Mouse (Mus musculus) heart, embryonic 11.5 days (tissue): Measurements from ENCODE around the gene Sem1. TPM values are rescaled to one million over a fixed set of nuclear protein-coding genes. Genes with fewer than 3 reads are reported as not detected.

Experiments
- ATAC-seq: fragments of 200-750 bp; cut with Nextera tagmentation; replicated peaks from 2 replicates; pipeline ENCODE4 v1.8.0; 2017; ENCODE audit warnings: moderate library complexity; ENCODE audit not compliant: insufficient number of reproducible peaks, low FRiP score, low TSS enrichment
- H3K27ac ChIP-seq: fragments of 300-500 bp; sonication (generic); 2 replicates; pipeline ENCODE4 v1.5.1; 2014; ENCODE audit warnings: mild to moderate bottlenecking, low read depth, low read length
- H3K27me3 ChIP-seq: fragments of 300-500 bp; sonication (generic); 2 replicates; pipeline ENCODE4 v1.6.1; 2014; ENCODE audit warnings: mild to moderate bottlenecking, low read length, mixed read lengths; ENCODE audit not compliant: control insufficient read depth, insufficient read depth
- H3K36me3 ChIP-seq: fragments of 300-500 bp; sonication (generic); 2 replicates; pipeline ENCODE4 v1.6.1; 2014; ENCODE audit warnings: mild to moderate bottlenecking, low read length, moderate library complexity, mixed read lengths; ENCODE audit not compliant: control insufficient read depth, insufficient read depth
- H3K4me1 ChIP-seq: fragments of 300-500 bp; sonication (generic); 2 replicates; pipeline ENCODE4 v1.6.1; 2014; ENCODE audit warnings: low read length; ENCODE audit not compliant: control insufficient read depth, insufficient read depth
- H3K4me2 ChIP-seq: fragments of 300-500 bp; sonication (generic); 2 replicates; pipeline ENCODE4 v1.6.1; 2014; ENCODE audit warnings: mild to moderate bottlenecking, moderate library complexity
- H3K4me3 ChIP-seq: fragments of 300-500 bp; sonication (generic); 2 replicates; pipeline ENCODE4 v1.5.1; 2014; ENCODE audit warnings: low read depth, low read length
- H3K9ac ChIP-seq: fragments of 300-500 bp; sonication (generic); 2 replicates; pipeline ENCODE4 v1.6.1; 2014; ENCODE audit warnings: mild to moderate bottlenecking, low read depth, low read length, moderate library complexity
- H3K9me3 ChIP-seq: fragments of 300-500 bp; sonication (generic); replicated peaks from 2 replicates; pipeline ENCODE4 v1.6.1; 2016; ENCODE audit warnings: low read length; ENCODE audit not compliant: control insufficient read depth
- WGBS: fragments of 180-500 bp; shearing (Covaris S2); extraction: QIAGEN DNeasy Blood & Tissue Kit; methylation state at CpG from one replicate; pipeline ENCODE4 v1.1.7; 2014; ENCODE audit not compliant: insufficient replicate concordance; 5-methylcytosine and 5-hydroxymethylcytosine counted together
- polyA plus RNA-seq: library from polyadenylated mRNA; unstranded; fragments of >200 nt; fragmentation: Nextera tagmentation; extraction: Ambion mirVana; gene quantifications from 2 replicates; pipeline ENCODE4 v1.2.1, GENCODE M21; 2014

The Sem1 gene
- polyA plus RNA-seq, 1 experiment from 2014 or later = 221 TPM

DNA sequence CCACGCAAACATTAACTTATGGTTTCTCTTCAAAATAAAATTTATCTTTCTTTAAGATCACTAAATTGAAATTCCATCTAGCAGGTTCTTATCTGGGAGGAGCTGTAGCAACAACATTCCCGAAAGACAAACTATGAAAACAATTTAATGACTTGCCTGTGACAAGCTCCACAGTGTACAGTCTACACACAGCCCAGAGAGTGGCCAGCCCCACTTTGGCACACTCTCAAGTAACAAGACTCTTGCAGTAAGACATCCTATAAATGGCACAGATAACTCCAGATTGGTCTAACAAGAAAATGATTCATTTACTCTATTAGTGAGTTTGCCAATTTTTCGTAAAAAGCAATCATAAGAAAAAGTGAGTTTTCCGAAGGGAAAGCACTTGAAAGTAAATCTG lies 2.7 kb downstream of the Sem1 start:
- Histone ChIP-seq H3K27me3 (no peaks in the 10 kb centered on the region), H3K27ac (no peak overlapping the region), H3K4me3 (no peak overlapping the region), H3K9ac (no peak overlapping the region), H3K9me3 (no peaks in the 10 kb centered on the region), H3K4me2 (no peak overlapping the region), H3K36me3 (peaks cover 3% of the 10 kb centered on the region; the same call in 1 of the 2 replicates), H3K4me1 (peaks cover 4% of the 10 kb centered on the region)
- no peak for ATAC-seq
- 74% methylated on average over 4 of the region's 4 CpGs for WGBS

DNA sequence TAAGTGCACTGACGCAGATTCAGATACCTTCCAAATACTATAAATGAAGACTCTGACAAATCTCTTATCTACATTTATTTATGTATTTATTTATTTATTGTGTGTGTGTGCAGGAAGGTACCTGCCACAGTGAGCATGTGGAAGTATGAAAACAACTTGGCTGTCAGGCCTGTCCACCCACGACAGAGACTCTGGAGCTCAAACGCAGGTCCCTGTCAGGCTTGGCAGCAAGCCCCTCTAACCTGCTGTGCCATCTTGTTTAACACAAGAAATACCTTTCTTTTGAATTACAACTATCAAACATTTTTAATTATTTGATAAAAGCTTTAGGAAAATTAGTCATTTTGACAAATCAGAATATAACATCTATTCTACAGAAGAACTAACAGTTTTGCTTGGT lies 10.0 kb downstream of the Sem1 start:
- no peak overlapping the region for H3K4me2 ChIP-seq
- 83% methylated on average over 3 of the region's 3 CpGs for WGBS
- peaks cover 5% of the 10 kb centered on the region for H3K4me1 ChIP-seq
- H3K9me3 ChIP-seq = no peaks in the 10 kb centered on the region
- no peaks in the 10 kb centered on the region for H3K27me3 ChIP-seq
- no peak overlapping the region for H3K4me3 ChIP-seq
- no peak for ATAC-seq
- no peak overlapping the region for H3K27ac ChIP-seq
- no peaks in the 10 kb centered on the region for H3K36me3 ChIP-seq
- no peak overlapping the region for H3K9ac ChIP-seq

DNA sequence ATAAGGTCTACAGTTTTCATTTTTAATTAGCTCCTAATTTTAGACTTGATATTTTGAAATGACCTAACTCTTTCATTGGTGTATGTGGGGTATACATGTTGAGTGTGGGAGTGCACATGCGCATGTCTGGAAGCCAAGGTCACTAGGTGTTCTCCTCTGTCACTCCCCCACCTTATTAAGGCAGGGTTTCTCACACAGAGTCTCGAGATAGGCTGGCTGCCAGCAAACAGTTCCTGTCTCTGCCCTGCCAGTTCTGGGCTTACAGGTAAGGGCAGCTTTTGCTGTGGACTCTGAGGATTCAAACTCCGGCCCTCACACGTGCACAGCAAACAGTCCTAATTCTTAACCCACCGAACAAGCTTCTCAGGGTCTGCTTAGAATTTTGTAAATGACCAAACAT lies 14.8 kb downstream of the Sem1 start:
- Histone ChIP-seq H3K9me3 (no peaks in the 10 kb centered on the region), H3K27ac (no peak overlapping the region), H3K4me1 (peaks cover 23% of the 10 kb centered on the region), H3K36me3 (no peaks in the 10 kb centered on the region), H3K4me3 (no peak overlapping the region), H3K9ac (no peak overlapping the region), H3K4me2 (no peak overlapping the region), H3K27me3 (no peaks in the 10 kb centered on the region)
- WGBS = 73% methylated on average over 5 of the region's 5 CpGs
- ATAC-seq = no peak

DNA sequence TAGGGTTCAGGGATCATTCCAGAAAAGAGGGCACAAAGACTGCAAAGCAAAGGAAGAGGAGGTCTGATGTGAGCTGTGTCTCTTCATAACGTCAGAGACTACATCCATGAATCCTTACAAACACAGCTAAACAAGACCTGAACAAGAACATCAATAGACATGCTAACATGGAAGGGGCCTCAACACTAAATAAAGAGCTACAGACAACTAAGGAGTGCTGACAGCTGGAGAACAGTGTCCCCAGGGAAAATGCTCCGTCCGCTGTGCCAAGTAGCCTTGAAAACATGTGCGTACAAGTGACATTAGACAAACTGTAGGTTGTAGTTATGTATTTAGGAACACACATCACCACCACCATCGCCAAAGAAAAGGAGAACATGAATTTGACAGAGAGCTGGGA lies 15.7 kb downstream of the Sem1 start:
- H3K4me1 ChIP-seq = peaks cover 23% of the 10 kb centered on the region
- H3K27ac ChIP-seq = no peak overlapping the region
- no peak for ATAC-seq
- 62% methylated on average over 5 of the region's 5 CpGs for WGBS
- H3K36me3 ChIP-seq = no peaks in the 10 kb centered on the region
- no peak overlapping the region for H3K4me3 ChIP-seq
- no peaks in the 10 kb centered on the region for H3K27me3 ChIP-seq
- H3K4me2 ChIP-seq = no peak overlapping the region
- H3K9me3 ChIP-seq = no peaks in the 10 kb centered on the region
- H3K9ac ChIP-seq = no peak overlapping the region

DNA sequence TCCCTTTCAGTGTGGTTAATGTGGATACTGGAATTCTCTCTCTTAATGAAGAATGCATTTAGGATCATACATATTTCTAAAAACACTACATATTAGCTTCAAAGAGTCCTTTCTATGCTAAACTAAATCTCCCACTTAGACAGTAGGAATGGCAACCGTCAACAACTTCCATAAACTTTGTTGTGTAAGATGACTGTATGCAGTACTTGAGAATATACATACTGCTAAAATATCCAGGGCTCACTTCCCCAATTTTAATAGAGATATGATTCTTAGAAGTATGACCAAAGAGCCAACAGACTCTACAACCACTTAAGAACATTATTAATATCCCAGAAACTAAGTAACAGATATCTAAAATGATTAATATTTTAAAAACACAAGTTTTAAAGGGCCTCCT lies 20.8 kb downstream of the Sem1 start:
- Histone ChIP-seq H3K9ac (no peak overlapping the region), H3K4me2 (no peak overlapping the region), H3K36me3 (peaks cover 4% of the 10 kb centered on the region; the same call in 1 of the 2 replicates), H3K9me3 (no peaks in the 10 kb centered on the region), H3K4me1 (peaks cover 13% of the 10 kb centered on the region), H3K27me3 (no peaks in the 10 kb centered on the region), H3K27ac (no peak overlapping the region), H3K4me3 (no peak overlapping the region)
- 98% methylated on average over 1 of the region's 1 CpGs for WGBS
- ATAC-seq = no peak

DNA sequence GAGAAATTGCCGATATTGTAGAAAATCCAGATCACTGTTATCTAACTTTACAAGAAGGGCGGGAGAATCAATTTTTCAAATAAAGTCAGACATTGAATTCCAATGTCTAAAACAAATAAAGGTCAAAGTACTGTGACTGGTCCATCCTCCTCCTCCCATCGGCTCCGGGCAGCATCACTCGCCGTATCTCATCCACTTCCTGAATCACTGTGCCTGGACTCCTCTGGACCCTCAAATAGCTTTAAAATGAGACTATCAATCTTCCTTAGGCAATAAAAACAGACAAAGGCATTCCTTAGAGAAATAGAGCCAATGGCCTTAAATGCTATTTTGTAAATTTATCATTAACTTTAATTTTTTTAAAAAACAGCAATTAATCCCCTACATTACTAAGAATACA lies 26.5 kb downstream of the Sem1 start:
- Histone ChIP-seq H3K27me3 (no peaks in the 10 kb centered on the region), H3K9ac (no peak overlapping the region), H3K36me3 (peaks cover 4% of the 10 kb centered on the region; the same call in 1 of the 2 replicates), H3K9me3 (no peaks in the 10 kb centered on the region), H3K4me3 (no peak overlapping the region), H3K4me2 (no peak overlapping the region), H3K27ac (no peak overlapping the region), H3K4me1 (no peaks in the 10 kb centered on the region)
- 76% methylated on average over 6 of the region's 6 CpGs for WGBS
- ATAC-seq = no peak

DNA sequence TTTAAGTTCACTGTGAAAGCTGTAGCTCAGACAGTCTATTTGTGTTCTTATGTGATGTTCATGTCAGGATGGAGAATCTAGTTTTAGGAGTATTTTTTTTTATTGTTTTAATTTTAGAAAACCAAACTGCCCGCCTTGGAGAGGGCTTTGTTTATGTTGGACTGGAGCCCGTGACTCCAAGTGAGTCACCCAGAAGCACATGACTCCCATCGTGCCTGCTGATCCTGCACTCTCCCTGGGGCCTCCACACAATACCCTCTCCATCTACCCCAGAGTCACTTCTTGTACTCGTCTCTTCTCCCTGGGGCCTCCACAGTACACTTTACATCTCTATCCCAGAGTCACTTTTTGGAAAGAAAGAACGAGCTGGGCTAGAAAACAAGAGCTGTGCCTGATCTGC lies 30.5 kb downstream of the Sem1 start:
- no peak overlapping the region for H3K4me2 ChIP-seq
- no peaks in the 10 kb centered on the region for H3K9me3 ChIP-seq
- no peak overlapping the region for H3K27ac ChIP-seq
- H3K36me3 ChIP-seq = no peaks in the 10 kb centered on the region
- no peak for ATAC-seq
- no peak overlapping the region for H3K9ac ChIP-seq
- no peak overlapping the region for H3K4me3 ChIP-seq
- no peaks in the 10 kb centered on the region for H3K4me1 ChIP-seq
- WGBS = 55% methylated on average over 5 of the region's 5 CpGs
- no peaks in the 10 kb centered on the region for H3K27me3 ChIP-seq

DNA sequence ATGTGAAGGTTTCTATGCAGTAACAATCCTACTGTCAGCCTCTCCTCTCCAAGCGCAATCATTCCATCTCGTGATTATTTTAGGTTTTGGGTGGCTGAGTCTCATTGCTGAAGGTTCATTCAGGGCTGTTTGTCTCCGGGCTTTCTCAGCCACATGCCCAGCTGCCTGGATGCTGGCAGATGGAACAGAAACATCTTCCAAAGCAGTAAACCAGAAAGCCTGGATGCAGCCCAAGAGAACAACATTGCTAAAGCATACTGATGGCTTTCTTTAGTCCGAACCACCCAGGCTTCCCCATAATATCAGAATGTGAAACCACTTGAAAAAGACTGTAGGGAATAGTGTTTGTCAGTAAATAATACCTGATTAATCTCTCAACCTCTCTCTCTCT lies 34.2 kb downstream of the Sem1 start:
- Histone ChIP-seq H3K4me3 (no peak overlapping the region), H3K27me3 (no peaks in the 10 kb centered on the region), H3K4me1 (no peaks in the 10 kb centered on the region), H3K4me2 (no peak overlapping the region), H3K9me3 (no peaks in the 10 kb centered on the region), H3K36me3 (no peaks in the 10 kb centered on the region), H3K27ac (no peak overlapping the region), H3K9ac (no peak overlapping the region)
- 88% methylated on average over 4 of the region's 4 CpGs for WGBS
- ATAC-seq = no peak

DNA sequence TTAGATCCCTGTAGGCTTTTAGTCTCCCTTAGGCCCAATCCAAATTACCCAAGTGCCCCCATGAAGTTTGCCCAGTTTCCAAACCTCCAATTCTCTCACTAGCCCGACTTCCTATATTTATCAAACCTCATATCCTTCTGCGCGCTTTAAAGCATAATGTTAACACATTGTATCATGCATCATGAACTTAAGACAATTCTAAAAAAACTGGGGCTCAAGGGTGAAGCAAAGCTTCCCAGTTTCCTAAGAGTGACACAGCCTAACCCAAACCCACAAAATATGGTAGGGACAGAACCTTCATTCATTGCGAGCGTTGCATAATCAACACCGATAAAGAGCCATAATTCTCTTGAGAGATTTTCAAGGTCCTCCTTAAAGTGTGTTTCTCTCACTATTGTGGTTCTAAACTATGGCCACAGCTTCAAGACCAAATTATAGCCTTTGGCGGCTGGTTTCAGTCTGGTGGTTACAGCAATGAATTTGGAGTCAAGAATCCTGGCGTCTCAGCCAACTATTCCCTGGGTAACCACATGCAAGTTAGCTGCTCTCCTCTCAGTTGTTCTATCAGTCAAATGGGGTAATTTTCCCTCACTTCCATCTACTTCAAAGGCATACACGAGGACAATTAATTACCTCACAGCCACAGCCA lies 34.7 kb downstream of the Sem1 start:
- Histone ChIP-seq H3K4me3 (no peak overlapping the region), H3K4me2 (no peak overlapping the region), H3K4me1 (no peaks in the 10 kb centered on the region), H3K36me3 (no peaks in the 10 kb centered on the region), H3K27ac (no peak overlapping the region), H3K27me3 (no peaks in the 10 kb centered on the region), H3K9me3 (no peaks in the 10 kb centered on the region), H3K9ac (no peak overlapping the region)
- WGBS = 85% methylated on average over 9 of the region's 9 CpGs
- ATAC-seq = no peak
